Mouse (Mus musculus): ENCODE data around the gene Snapc3.

Snapc3 gene

GRCm38 (mm10) chr4:83414241-83414824 lies 3.2 kb upstream of the Snapc3 start:
- no peak for DNase-seq (ENCODE audit: extremely low read depth, low read depth, low spot score)

GRCm38 (mm10) chr4:83417820-83418186 lies 279 bp downstream of the Snapc3 start:
- no peak for DNase-seq (ENCODE audit: extremely low read depth, low read depth, low spot score)

- DNase-seq (ENCODE audit: extremely low read depth, low read depth, low spot score) = no peak
These were observed 1.3 kb downstream of the Snapc3 start for GRCm38 (mm10) chr4:83418781-83419180.

- DNase-seq (ENCODE audit: extremely low read depth, low read depth, low spot score) = no peak
These were observed 6.1 kb downstream of the Snapc3 start for GRCm38 (mm10) chr4:83423641-83424040.

GRCm38 (mm10) chr4:83425119-83425518 lies 7.6 kb downstream of the Snapc3 start:
- DNase-seq (ENCODE audit: extremely low read depth, low read depth, low spot score) = no peak

GRCm38 (mm10) chr4:83427141-83427540 lies 9.6 kb downstream of the Snapc3 start:
- no peak for DNase-seq (ENCODE audit: extremely low read depth, low read depth, low spot score)

GRCm38 (mm10) chr4:83427696-83428095 lies 10.2 kb downstream of the Snapc3 start:
- DNase-seq (ENCODE audit: extremely low read depth, low read depth, low spot score) = no peak

GRCm38 (mm10) chr4:83428845-83429244 lies 11.3 kb downstream of the Snapc3 start:
- DNase-seq (ENCODE audit: extremely low read depth, low read depth, low spot score) = no peak

GRCm38 (mm10) chr4:83431950-83432349 lies 14.4 kb downstream of the Snapc3 start:
- no peak for DNase-seq (ENCODE audit: extremely low read depth, low read depth, low spot score)

- DNase-seq (ENCODE audit: extremely low read depth, low read depth, low spot score) = no peak
These were observed 15.4 kb downstream of the Snapc3 start for GRCm38 (mm10) chr4:83432901-83433300.

- no peak for DNase-seq (ENCODE audit: extremely low read depth, low read depth, low spot score)
These were observed 18.9 kb downstream of the Snapc3 start for GRCm38 (mm10) chr4:83436375-83436774.

- DNase-seq (ENCODE audit: extremely low read depth, low read depth, low spot score) = no peak
These were observed 20.6 kb downstream of the Snapc3 start for GRCm38 (mm10) chr4:83438116-83438515.

GRCm38 (mm10) chr4:83439045-83439444 lies 21.5 kb downstream of the Snapc3 start:
- DNase-seq (ENCODE audit: extremely low read depth, low read depth, low spot score) = no peak

- DNase-seq (ENCODE audit: extremely low read depth, low read depth, low spot score) = no peak
These were observed 23.5 kb downstream of the Snapc3 start for GRCm38 (mm10) chr4:83441050-83441449.

GRCm38 (mm10) chr4:83450785-83451184 lies 33.3 kb downstream of the Snapc3 start:
- no peak for DNase-seq (ENCODE audit: extremely low read depth, low read depth, low spot score)

- DNase-seq (ENCODE audit: extremely low read depth, low read depth, low spot score) = no peak
These were observed 42.6 kb downstream of the Snapc3 start for GRCm38 (mm10) chr4:83460106-83460505.

- DNase-seq (ENCODE audit: extremely low read depth, low read depth, low spot score) = no peak
These were observed 47.3 kb downstream of the Snapc3 start for GRCm38 (mm10) chr4:83464827-83465226.

- no peak for DNase-seq (ENCODE audit: extremely low read depth, low read depth, low spot score)
These were observed 50.1 kb downstream of the Snapc3 start for GRCm38 (mm10) chr4:83467615-83468014.

- no peak for DNase-seq (ENCODE audit: extremely low read depth, low read depth, low spot score)
These were observed 50.7 kb downstream of the Snapc3 start for GRCm38 (mm10) chr4:83468208-83468607.

GRCm38 (mm10) chr4:83485250-83485649 lies 67.7 kb downstream of the Snapc3 start:
- DNase-seq (ENCODE audit: extremely low read depth, low read depth, low spot score) = no peak

GRCm38 (mm10) chr4:83485735-83486116 lies 68.2 kb downstream of the Snapc3 start:
- no peak for DNase-seq (ENCODE audit: extremely low read depth, low read depth, low spot score)

- no peak for DNase-seq (ENCODE audit: extremely low read depth, low read depth, low spot score)
These were observed 68.8 kb downstream of the Snapc3 start, which contains the start of gene Psip1 for GRCm38 (mm10) chr4:83486117-83486901. Gene Psip1 (minus strand): TSS chr4:83486459.

- no peak for DNase-seq (ENCODE audit: extremely low read depth, low read depth, low spot score)
These were observed 71.6 kb downstream of the Snapc3 start for GRCm38 (mm10) chr4:83489121-83489520.
